8 mouse cellular contexts compared by ENCODE assay signal in the genomic region with DNA sequence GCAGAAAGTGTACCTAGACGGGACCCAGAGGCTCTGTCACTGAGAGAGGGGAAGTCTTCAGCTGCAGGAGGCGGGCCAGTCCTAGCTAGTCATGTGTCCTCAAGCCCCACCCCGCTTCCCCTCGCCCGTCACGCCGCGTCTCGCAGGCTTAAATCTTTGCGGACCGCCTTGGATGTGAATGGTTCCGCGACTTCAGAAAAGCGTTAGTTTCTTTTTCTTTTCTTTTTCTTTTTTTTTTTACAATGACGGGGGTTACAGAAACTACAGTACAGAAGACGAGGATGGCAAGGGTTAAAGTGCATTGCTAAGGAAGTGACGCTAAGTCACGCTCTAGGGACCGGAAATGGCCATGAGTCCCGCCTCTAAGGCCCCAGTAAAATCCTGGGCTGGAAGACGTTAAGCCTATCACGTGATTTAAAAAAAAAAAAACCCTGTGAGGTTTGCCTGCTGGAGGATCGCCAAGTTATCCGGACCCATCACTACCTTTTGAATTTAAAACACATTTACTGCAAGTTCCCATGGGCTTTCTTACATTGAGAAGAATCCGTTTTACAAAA. TPM values are rescaled to one million over a fixed set of nuclear protein-coding genes. Genes with fewer than 3 reads are reported as not detected.
DNase-seq lines count a peak whose midpoint lies in the region; ATAC-seq lines count a peak whose summit lies in the region.

No protein-coding gene starts in this region.

- H3K27ac ChIP-seq in hindbrain, embryonic 11.5 days (ENCODE audit: low read depth, low read length): peak overlapping the region; percentile 97

- no peaks in the 10 kb centered on the region for H3K27me3 ChIP-seq in hindbrain, embryonic 11.5 days (ENCODE audit: control insufficient read depth, insufficient read depth, low read length)

- no peaks in the 10 kb centered on the region for H3K36me3 ChIP-seq in hindbrain, embryonic 11.5 days (ENCODE audit: control insufficient read depth, insufficient read depth, low read length)

- 0% methylated on average over 25 of the region's 25 CpGs for WGBS in hindbrain, embryonic 11.5 days

- H3K4me2 ChIP-seq in hindbrain, embryonic 11.5 days (replicated peaks; ENCODE audit: low read depth, low read length): peak overlapping the region; percentile 70

- peak overlapping the region; percentile 86 for H3K9ac ChIP-seq in hindbrain, embryonic 11.5 days (ENCODE audit: low read depth, low read length)

- no peaks in the 10 kb centered on the region for H3K9me3 ChIP-seq in hindbrain, embryonic 11.5 days (ENCODE audit: control insufficient read depth, low read length)

- peak overlapping the region; percentile 97 for H3K4me3 ChIP-seq in hindbrain, embryonic 11.5 days (ENCODE audit: low read depth, low read length)

- ATAC-seq in hindbrain, embryonic 11.5 days (ENCODE audit: low FRiP score): peak; percentile 90

- DNase-seq in Muller cell, postnatal 12 days (ENCODE audit: inconsistent ontology term): peak; percentile 95
- DNase-seq in cerebellum, adult 9-11 months: peak; percentile 94
- DNase-seq in frontal cortex, adult 2 months (ENCODE audit: extremely low spot score in 1 of 2, low spot score in 1 of 2): peak; percentile 91 to 93
- peak; percentile 91 for DNase-seq in hindbrain, embryonic 11.5 days (ENCODE audit: low spot score)
- peak; percentile 86 to 87 for DNase-seq in layer of hippocampus, postnatal 10 days (ENCODE audit: low spot score in 2 of 2)
- peak; percentile 93 for DNase-seq in lung, postnatal 10 days
- peak; percentile 78 for DNase-seq in ovary, postnatal 36 days (ENCODE audit: low spot score)
- DNase-seq in thymus, postnatal 25 days: peak; percentile 84

- no peaks in the 10 kb centered on the region for H3K4me1 ChIP-seq in hindbrain, embryonic 11.5 days (replicated peaks; ENCODE audit: control insufficient read depth, insufficient read depth, low read length)

RNA-seq across cellular contexts. Expression of gene Atp6v1a, which starts 0.4 kb away (rescaled TPM):
- polyA plus RNA-seq in frontal cortex, adult 2 months (2012; rRNA removed): 201 and 231 TPM in 2 replicates
- polyA plus RNA-seq in hindbrain, embryonic 11.5 days (2014; fragmentation: Nextera tagmentation; extraction: Ambion mirVana): 73.9 and 82.8 TPM in 2 replicates
- 100 to 1,000 TPM; 360 to 444 TPM for total RNA-seq in layer of hippocampus, postnatal 10 days (2021)

RNA-seq across cellular contexts. Expression of gene Naa50, which starts 0.6 kb away (rescaled TPM):
- polyA plus RNA-seq in frontal cortex, adult 2 months (2012; rRNA removed): 26.5 and 27.5 TPM in 2 replicates
- polyA plus RNA-seq in hindbrain, embryonic 11.5 days (2014; fragmentation: Nextera tagmentation; extraction: Ambion mirVana): 76.0 and 86.1 TPM in 2 replicates
- total RNA-seq in layer of hippocampus, postnatal 10 days (2021): 10 to 100 TPM; 53.4 to 54.8 TPM

RNA-seq across cellular contexts. Expression of gene Usf3, which starts 34.0 kb away (rescaled TPM):
- polyA plus RNA-seq in frontal cortex, adult 2 months (2012; rRNA removed): 14.0 and 14.9 TPM in 2 replicates
- polyA plus RNA-seq in hindbrain, embryonic 11.5 days (2014; fragmentation: Nextera tagmentation; extraction: Ambion mirVana): 4.7 and 6.6 TPM in 2 replicates
- 10 to 100 TPM; 33.2 to 35.1 TPM for total RNA-seq in layer of hippocampus, postnatal 10 days (2021)

Comparison
In these comparisons a context has a peak if more than half of its experiments do, and no peak if none do; other contexts are left out.
1. Peak in every context shown above with its lines: DNase-seq, ATAC-seq, H3K4me3 ChIP-seq and H3K27ac ChIP-seq.